Mouse (Mus musculus) gastrocnemius, postnatal 4 days (tissue): ENCODE data around the gene Cyp2d9. TPM values are rescaled to one million over a fixed set of nuclear protein-coding genes. Genes with fewer than 3 reads are reported as not detected.
A peak's percentile ranks its signal among the peaks of the same experiment; 100 is the strongest.
"Not testable (repeated sequence)": the region's sequence is repeated elsewhere in the genome, so short reads cannot be mapped to it uniquely, and the experiment has no call there.

Experiments
- DNase-seq, 2 experiments: peaks; one replicate each; pipeline ENCODE4 v3.0.0; 2021 to 2022; ENCODE audit warnings: low spot score in 2 of 2, mixed read lengths in 2 of 2
- long read RNA-seq, 2 experiments: library from polyadenylated mRNA; stranded (forward); transcript quantifications; one replicate each; pipeline ENCODE4 v2.0.0; 2021
- total RNA-seq, 2 experiments: library from RNA; stranded (reverse); gene quantifications; 2 replicates each; pipeline ENCODE4 v1.2.3; 2021

Cyp2d9 gene
- under 1 TPM in 1 of 2 experiments, not detected in 1; 0.23 TPM for total RNA-seq
- long read RNA-seq, experiment 1, result 0 reads
- long read RNA-seq, experiment 2, result 0 reads

- DNase-seq, result no peak
Observed at GRCm38 (mm10) chr15:82433137-82433536, at the start of gene Cyp2d9. Gene Cyp2d9 (plus strand): TSS chr15:82433437.

DNA sequence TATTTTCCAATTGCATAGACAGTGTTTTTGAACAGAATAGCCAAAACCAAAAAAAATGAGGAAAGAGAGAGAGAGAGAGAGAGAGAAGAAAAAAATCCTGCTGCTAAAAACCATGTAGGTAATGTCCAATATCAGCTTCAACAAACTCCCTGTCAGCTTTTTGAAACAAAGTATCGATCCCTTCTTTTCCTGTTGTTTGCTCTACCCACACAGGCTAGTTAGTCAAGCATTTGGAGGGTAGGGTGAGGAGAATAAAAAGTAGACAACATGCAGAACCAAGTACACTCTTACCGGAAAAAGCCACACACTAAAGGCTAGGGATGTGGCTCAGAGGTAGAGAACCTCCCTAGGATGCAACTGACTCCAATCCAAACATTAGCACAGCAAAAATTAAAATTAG, 47.5 kb upstream of the Cyp2d9 start:
- DNase-seq, result no peak

GRCm38 (mm10) chr15:82389916-82390315, 43.3 kb upstream of the Cyp2d9 start:
- peak in 1 of 2 experiments; percentile 1 for DNase-seq

GRCm38 (mm10) chr15:82393922-82394321, 39.3 kb upstream of the Cyp2d9 start, which contains the start of gene Cyp2d11:
Gene Cyp2d11 (minus strand): TSS chr15:82394022.
- not testable (repeated sequence) for DNase-seq

- not testable (repeated sequence) for DNase-seq
Observed at GRCm38 (mm10) chr15:82395955-82396354, 37.3 kb upstream of the Cyp2d9 start.

DNA sequence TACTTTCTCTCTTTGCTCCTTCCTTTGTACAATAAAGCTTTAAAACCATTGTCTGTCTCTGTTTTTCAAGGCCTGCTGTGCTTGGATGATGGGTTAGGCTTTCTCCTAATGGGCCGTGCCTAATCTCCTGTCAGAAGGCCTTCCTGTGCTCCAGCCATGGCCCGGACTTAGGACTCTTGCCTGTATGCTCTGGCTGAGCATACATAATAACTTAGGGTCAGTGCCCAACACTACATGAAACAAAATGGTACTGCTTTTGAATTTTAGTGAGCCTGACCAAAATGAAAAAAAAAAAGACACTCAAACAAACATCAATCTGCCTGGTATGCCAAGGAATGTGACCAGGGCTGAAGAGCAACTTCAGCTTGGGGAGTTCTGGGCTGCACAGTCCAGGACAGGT, 31.7 kb upstream of the Cyp2d9 start:
- DNase-seq, result no peak

DNA sequence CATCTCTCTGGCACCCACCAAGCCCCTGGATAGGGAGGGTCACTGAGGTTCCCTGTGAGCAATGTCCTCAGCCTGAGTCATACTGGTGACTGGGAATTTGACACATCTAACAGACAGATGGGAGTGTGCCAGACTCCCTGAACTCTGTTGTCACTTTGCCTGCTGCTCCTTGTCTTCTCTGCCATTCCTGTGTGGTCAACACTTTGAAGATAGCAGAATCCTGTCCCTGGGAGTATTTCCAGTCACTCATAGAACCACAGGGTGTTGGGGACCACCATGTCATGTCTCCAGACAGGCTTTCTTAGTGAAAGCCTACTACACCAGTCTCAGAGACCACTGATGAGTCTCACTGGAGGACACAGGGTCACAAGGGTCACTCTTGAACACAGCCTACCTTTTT, 31.1 kb upstream of the Cyp2d9 start:
- DNase-seq, result no peak

DNA sequence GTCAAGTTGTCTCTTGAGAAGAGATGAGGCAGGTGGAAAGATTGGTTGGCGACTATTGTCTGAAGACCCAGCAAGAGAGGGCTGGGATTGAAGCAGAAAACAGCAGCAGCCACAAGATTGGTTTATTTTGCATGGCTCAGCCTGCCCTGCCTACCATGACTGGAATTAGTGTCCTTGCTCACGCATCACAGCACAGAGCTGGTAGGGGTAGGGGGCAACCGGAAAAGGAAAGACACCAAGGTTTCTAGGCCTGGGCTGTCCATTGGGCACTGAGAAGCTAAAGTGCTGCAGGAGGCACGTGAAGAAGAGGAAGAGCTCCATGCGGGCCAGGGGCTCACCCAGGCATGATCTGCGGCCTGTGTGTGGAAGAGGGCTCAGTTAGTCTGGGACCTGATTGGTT, 30.5 kb upstream of the Cyp2d9 start:
- DNase-seq, result no peak

DNA sequence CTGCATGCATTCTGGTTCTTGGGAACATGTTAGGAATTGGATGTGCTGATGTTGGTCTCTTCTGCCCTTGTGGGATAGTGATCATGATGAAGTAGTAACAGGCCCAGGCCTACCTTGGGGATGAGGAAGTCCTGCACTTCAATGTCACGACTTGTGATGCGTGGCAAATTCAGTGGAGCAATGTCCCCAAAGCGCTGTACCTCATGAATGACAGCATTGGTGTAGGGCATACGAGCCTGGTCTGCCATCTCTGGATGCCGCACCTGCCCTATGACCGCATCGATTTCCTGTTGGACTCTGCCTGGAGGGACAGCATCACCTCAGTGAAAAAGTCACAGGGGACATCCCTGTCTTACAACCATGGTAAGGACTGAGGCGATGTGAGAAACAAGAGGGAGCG, 29.6 kb upstream of the Cyp2d9 start:
- no peak for DNase-seq

DNA sequence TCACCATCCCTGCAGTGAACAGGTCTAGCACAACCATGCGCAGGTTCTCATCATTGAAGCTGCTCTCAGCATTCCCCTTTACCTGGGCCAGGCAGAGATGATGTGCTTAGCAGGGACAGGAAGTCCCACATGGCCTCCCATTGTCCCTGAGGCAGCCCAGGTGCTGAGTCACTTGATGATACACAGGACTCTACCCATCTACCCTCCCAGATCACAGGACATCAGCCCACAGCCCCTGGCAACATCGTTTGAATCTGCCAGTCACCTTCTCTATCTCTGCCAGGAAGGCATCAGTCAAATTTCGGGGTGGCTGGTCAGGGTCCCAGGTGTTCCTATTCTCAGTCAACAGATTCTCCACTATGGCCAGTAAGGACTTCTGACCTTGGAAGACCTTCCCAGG, 29.1 kb upstream of the Cyp2d9 start:
- DNase-seq, result no peak

DNA sequence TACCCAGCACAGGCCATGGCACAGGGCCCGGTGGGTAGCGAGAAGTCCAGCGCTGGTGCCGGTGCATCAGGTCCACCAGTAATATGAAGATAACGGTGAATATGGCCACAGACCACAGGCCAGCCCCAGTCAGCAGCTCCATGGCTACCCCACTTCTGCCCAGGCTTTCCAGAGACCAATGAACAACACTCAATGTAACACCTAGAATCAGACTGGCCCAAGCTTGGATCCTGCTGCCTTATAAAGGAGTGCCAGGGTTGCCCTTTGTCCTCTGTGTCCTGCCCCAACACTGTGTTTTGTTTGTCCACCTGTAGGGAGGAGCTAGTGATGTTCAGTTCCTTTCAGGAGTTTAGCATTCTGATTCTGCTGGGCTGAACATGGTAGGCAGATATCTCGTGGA, 26.3 kb upstream of the Cyp2d9 start, which contains the start of gene Cyp2d10:
TSS of gene Cyp2d10 (minus strand) at position 215 of the 400 bp plus-strand sequence.
- no peak for DNase-seq

- DNase-seq, result no peak
Observed at GRCm38 (mm10) chr15:82407536-82407935, 25.7 kb upstream of the Cyp2d9 start.

- peak; percentile 67 to 83 for DNase-seq
Observed at GRCm38 (mm10) chr15:82416797-82417789, 16.1 kb upstream of the Cyp2d9 start.

DNA sequence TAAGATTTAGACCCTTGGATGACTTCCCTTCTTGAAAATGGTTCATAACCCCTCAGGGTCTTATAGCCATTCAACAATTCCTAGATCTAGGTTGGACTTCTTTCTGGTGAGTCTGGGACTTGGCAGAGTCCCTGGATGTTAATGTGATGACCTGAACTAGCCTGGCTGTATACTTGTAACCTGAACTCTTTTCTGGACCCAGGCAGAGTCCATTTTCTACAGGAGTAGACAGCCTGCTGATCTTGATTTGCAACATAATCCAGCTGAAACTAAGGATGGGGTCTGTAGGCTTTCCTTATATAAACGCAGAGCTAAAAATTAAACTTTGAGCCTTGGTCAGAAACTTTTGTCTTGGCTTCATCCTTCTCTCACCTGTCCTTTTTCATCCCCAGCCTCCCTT, 14.6 kb upstream of the Cyp2d9 start:
- no peak for DNase-seq

DNA sequence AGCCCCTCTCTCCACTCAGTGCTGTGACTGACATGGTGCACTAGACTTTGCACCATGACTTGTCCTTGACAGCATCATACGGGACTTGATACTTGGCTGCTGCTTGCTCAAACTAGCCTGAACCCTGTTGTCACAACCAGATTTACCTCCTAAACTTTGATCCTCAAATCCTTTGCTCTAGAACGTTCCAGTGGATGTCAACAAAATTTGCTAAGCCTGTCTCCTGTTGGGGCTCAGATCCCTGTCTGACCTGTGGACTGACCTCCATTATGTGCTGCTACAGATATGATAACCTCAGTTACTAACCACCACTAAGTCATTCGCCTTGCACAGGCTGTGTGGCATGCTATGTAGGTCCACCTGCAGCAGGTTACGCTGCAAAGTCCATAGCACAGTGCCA, 10.3 kb upstream of the Cyp2d9 start:
- DNase-seq, result no peak

- DNase-seq, result no peak
Observed at GRCm38 (mm10) chr15:82423471-82423870, 9.8 kb upstream of the Cyp2d9 start.

DNA sequence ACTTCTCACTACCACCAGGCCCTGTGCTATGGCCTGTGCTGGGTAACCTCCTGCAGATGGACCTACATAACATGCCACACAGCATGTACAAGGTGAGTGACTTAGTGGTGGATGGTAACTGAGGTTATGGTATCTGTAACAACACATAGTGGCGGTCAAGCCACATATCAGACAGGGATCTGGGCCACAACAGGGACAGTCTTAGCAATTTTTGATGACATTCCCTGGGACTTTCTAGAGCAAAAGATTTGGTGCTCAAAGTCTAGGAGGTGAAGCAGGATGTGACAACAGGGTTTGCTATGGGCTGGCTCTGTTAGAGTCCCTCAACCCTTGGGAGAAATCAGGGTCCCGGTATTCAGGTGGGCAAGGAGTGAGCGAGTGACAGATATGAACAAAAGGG, 384 bp downstream of the Cyp2d9 start:
- no peak for DNase-seq

DNA sequence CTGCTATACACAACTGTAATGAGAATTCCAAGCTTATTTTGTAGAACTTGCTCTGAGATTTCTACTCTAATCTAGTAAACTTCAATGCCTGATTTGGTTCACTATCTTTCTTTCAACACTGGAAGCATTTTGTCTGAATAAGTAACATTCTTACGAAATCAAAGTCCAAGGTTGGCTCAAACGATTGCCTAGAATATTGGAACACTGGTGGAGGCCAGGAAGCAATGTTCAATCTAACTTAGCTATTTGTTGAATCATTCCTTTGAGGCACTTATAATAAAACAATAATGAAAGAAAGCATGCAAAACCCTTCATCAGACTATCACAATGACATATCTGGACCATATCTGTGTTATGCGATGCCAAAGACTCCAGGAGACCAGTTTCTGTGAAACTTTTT, 1.3 kb downstream of the Cyp2d9 start:
- no peak for DNase-seq

DNA sequence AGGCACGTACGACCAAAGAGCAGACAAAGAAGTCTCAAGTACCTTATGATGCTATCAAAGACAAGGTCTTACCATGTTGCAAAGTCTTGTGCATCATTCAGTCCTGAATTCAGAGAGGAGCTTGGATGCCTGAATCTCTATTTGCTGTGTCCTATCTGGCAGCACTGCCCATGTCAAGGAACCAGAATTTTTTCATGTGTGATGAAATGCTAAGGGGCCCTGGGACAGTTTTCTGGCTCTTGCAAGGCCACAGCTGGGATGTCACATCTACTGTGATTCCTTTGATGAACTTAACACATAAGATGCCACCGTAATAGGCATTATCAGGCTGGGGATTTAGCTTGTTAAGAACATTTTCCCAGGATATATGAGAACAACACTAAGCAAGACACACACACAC, 1.8 kb downstream of the Cyp2d9 start:
- no peak for DNase-seq

GRCm38 (mm10) chr15:82435606-82436005, 2.4 kb downstream of the Cyp2d9 start:
- DNase-seq, result no peak

DNA sequence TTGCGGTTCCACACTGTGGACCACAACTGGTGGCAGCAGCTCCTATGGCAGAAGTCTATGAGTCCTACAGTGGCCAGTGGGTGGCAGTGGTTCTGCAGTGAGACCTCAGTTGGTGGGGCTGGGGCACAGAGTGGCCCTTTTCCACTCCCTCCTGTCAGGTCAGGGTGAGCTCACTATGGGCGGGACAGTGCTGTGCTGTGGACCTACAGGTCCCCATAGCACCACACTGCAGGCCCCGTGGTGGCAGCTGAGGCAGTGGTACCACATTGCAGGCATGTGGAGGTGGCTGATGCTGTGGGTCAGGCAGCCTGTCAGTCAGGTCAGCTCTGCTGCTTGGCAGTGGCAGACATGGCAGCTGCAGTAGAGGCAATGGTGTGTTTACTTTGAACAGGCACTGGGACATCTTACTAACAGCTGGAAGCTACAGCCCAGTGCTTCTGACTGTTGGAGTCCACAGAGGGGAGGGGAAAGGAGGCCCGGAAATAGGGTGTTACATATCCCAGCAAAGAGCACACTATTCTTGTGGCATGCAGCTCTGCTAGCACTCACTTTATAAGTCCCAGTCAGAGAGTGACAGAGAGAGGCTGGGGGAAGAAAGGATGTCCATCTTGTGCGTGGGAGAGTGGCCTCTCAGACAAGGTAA, 4.9 kb downstream of the Cyp2d9 start:
- DNase-seq, result no peak

DNA sequence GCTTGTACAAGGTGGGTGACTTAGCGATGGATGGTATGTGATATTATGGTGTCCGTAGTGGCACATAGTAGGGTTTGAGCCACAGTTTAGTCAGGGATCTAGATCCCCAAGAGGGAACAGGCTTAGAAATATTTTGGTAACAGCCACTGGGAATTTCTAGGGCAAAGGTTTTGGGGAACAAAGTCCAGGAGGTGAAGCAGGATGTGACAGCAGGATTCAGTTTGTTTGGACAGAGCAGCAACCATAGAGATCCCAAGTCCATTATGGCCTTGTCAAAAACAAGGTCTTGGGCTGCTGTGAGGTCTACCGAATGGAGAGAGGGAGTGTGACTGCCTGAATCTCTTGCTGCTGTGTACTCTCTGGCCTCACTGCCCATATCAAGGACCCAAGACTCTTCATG, 10.4 kb downstream of the Cyp2d9 start:
- no peak for DNase-seq
